Mouse (Mus musculus): ENCODE measurements at regions not wholly inside any gene's neighbourhood (a gene's known extent, or its start where the extent isn't known, plus 50 kb on each side); places are given as distances from the start of the nearest gene placed in this dataset.
A peak's percentile ranks its signal among the peaks of the same experiment; 100 is the strongest.

- Histone ChIP-seq H3K9ac (ENCODE audit: low read depth, low read length) (no peak overlapping the region), H3K27me3 (ENCODE audit: control insufficient read depth, insufficient read depth, low read length) (no peaks in the 10 kb centered on the region), H3K27ac (ENCODE audit: low read depth, low read length) (no peak overlapping the region), H3K36me3 (ENCODE audit: control insufficient read depth, insufficient read depth, low read length) (no peaks in the 10 kb centered on the region), H3K4me1 (ENCODE audit: control insufficient read depth, insufficient read depth, low read length) (peaks cover 8% of the 10 kb centered on the region; the same call in 1 of the 2 replicates), H3K4me3 (ENCODE audit: low read depth, low read length) (no peak overlapping the region), H3K9me3 (replicated peaks; ENCODE audit: control insufficient read depth, low read length) (no peaks in the 10 kb centered on the region), H3K4me2 (no peak overlapping the region)
- ATAC-seq (replicated peaks; ENCODE audit: insufficient number of reproducible peaks, low FRiP score, low TSS enrichment): no peak
- 78% methylated on average over 6 of the region's 6 CpGs for WGBS (ENCODE audit: insufficient replicate concordance)
Measured at GRCm38 (mm10) chr15:59807723-59808122, 208.7 kb downstream of the 4933412E24Rik start.

GRCm38 (mm10) chr15:59805771-59806170 lies 210.6 kb downstream of the 4933412E24Rik start:
- Histone ChIP-seq H3K9ac (ENCODE audit: low read depth, low read length) (no peak overlapping the region), H3K36me3 (ENCODE audit: control insufficient read depth, insufficient read depth, low read length) (no peaks in the 10 kb centered on the region), H3K4me1 (ENCODE audit: control insufficient read depth, insufficient read depth, low read length) (no peaks in the 10 kb centered on the region), H3K4me2 (no peak overlapping the region), H3K9me3 (replicated peaks; ENCODE audit: control insufficient read depth, low read length) (no peaks in the 10 kb centered on the region), H3K4me3 (ENCODE audit: low read depth, low read length) (no peak overlapping the region), H3K27ac (ENCODE audit: low read depth, low read length) (no peak overlapping the region), H3K27me3 (ENCODE audit: control insufficient read depth, insufficient read depth, low read length) (no peaks in the 10 kb centered on the region)
- 90% methylated on average over 2 of the region's 2 CpGs for WGBS (ENCODE audit: insufficient replicate concordance)
- ATAC-seq (replicated peaks; ENCODE audit: insufficient number of reproducible peaks, low FRiP score, low TSS enrichment): no peak

- Histone ChIP-seq H3K9ac (ENCODE audit: low read depth, low read length) (no peak overlapping the region), H3K36me3 (ENCODE audit: control insufficient read depth, insufficient read depth, low read length) (no peaks in the 10 kb centered on the region), H3K4me3 (ENCODE audit: low read depth, low read length) (no peak overlapping the region), H3K4me1 (ENCODE audit: control insufficient read depth, insufficient read depth, low read length) (no peaks in the 10 kb centered on the region), H3K27ac (ENCODE audit: low read depth, low read length) (no peak overlapping the region), H3K27me3 (ENCODE audit: control insufficient read depth, insufficient read depth, low read length) (no peaks in the 10 kb centered on the region), H3K9me3 (replicated peaks; ENCODE audit: control insufficient read depth, low read length) (no peaks in the 10 kb centered on the region), H3K4me2 (no peak overlapping the region)
- WGBS (ENCODE audit: insufficient replicate concordance): 85% methylated on average over 2 of the region's 2 CpGs
- no peak for ATAC-seq (replicated peaks; ENCODE audit: insufficient number of reproducible peaks, low FRiP score, low TSS enrichment)
Measured at GRCm38 (mm10) chr15:59804821-59805220, 211.6 kb downstream of the 4933412E24Rik start.

DNA sequence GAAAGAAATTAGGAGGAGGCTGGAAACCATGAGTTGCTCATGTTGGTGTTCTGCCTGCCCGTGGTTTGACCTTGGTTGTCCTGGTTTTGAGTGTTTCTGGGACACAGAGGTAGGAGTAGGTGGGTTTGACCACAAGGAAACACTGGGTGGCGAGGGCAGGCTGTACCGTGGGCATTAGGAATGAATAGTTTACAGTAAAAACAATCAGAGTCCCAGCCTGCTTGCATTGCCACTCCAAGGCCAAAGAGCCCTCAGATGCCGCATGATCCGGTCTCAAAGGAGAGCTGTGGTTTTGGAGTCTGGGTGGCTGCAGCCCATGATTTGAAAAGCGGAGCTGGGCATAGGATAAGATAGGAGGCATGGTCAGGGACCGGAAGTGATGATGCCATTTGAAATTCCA lies 212.0 kb downstream of the 4933412E24Rik start:
- Histone ChIP-seq H3K4me1 (ENCODE audit: control insufficient read depth, insufficient read depth, low read length) (no peaks in the 10 kb centered on the region), H3K9me3 (replicated peaks; ENCODE audit: control insufficient read depth, low read length) (no peaks in the 10 kb centered on the region), H3K9ac (ENCODE audit: low read depth, low read length) (no peak overlapping the region), H3K27me3 (ENCODE audit: control insufficient read depth, insufficient read depth, low read length) (no peaks in the 10 kb centered on the region), H3K36me3 (ENCODE audit: control insufficient read depth, insufficient read depth, low read length) (no peaks in the 10 kb centered on the region), H3K4me2 (no peak overlapping the region), H3K27ac (ENCODE audit: low read depth, low read length) (no peak overlapping the region), H3K4me3 (ENCODE audit: low read depth, low read length) (no peak overlapping the region)
- ATAC-seq (replicated peaks; ENCODE audit: insufficient number of reproducible peaks, low FRiP score, low TSS enrichment): no peak
- 80% methylated on average over 7 of the region's 7 CpGs for WGBS (ENCODE audit: insufficient replicate concordance)

- Histone ChIP-seq H3K4me2 (no peak overlapping the region), H3K27me3 (ENCODE audit: control insufficient read depth, insufficient read depth, low read length) (no peaks in the 10 kb centered on the region), H3K9ac (ENCODE audit: low read depth, low read length) (no peak overlapping the region), H3K4me3 (ENCODE audit: low read depth, low read length) (no peak overlapping the region), H3K4me1 (ENCODE audit: control insufficient read depth, insufficient read depth, low read length) (peaks cover 2% of the 10 kb centered on the region; the same call in 1 of the 2 replicates), H3K9me3 (replicated peaks; ENCODE audit: control insufficient read depth, low read length) (no peaks in the 10 kb centered on the region), H3K36me3 (ENCODE audit: control insufficient read depth, insufficient read depth, low read length) (no peaks in the 10 kb centered on the region), H3K27ac (ENCODE audit: low read depth, low read length) (no peak overlapping the region)
- 78% methylated on average over 6 of the region's 7 CpGs for WGBS (ENCODE audit: insufficient replicate concordance)
- no peak for ATAC-seq (replicated peaks; ENCODE audit: insufficient number of reproducible peaks, low FRiP score, low TSS enrichment)
Measured at GRCm38 (mm10) chr15:59802276-59802675, 214.1 kb downstream of the 4933412E24Rik start.

GRCm38 (mm10) chr15:59799124-59799815 lies 217.1 kb downstream of the 4933412E24Rik start:
- Histone ChIP-seq H3K9ac (ENCODE audit: low read depth, low read length) (no peak overlapping the region), H3K4me1 (ENCODE audit: control insufficient read depth, insufficient read depth, low read length) (peaks cover 17% of the 10 kb centered on the region), H3K4me2 (no peak overlapping the region), H3K27me3 (ENCODE audit: control insufficient read depth, insufficient read depth, low read length) (no peaks in the 10 kb centered on the region), H3K36me3 (ENCODE audit: control insufficient read depth, insufficient read depth, low read length) (no peaks in the 10 kb centered on the region), H3K27ac (ENCODE audit: low read depth, low read length) (no peak overlapping the region), H3K9me3 (replicated peaks; ENCODE audit: control insufficient read depth, low read length) (no peaks in the 10 kb centered on the region), H3K4me3 (ENCODE audit: low read depth, low read length) (no peak overlapping the region)
- ATAC-seq (replicated peaks; ENCODE audit: insufficient number of reproducible peaks, low FRiP score, low TSS enrichment): no peak
- 92% methylated on average over 3 of the region's 3 CpGs for WGBS (ENCODE audit: insufficient replicate concordance)

DNA sequence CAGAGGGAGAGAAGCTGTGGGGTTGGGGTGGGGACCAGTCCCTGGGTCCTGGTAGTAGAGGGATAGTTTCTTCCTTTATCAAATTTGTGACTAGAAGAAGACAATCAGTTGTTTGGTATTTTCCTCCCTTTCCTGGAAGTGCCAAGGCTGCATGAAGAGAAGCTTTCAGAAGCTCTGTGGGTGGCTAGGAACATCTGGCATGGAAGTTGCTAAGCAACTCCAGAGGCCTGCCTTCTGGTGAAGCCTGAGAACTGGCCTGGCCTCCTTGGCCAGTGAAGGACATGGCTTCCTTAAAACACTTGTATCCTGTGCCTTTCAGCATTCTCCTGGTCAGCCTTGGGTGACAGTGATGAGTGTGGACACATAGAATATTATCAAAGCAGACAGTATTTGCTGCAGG lies 217.9 kb downstream of the 4933412E24Rik start:
- no peak overlapping the region for H3K4me2 ChIP-seq
- H3K9me3 ChIP-seq (replicated peaks; ENCODE audit: control insufficient read depth, low read length): no peaks in the 10 kb centered on the region
- ATAC-seq (replicated peaks; ENCODE audit: insufficient number of reproducible peaks, low FRiP score, low TSS enrichment): no peak
- no peak overlapping the region for H3K9ac ChIP-seq (ENCODE audit: low read depth, low read length)
- H3K4me3 ChIP-seq (ENCODE audit: low read depth, low read length): no peak overlapping the region
- H3K27ac ChIP-seq (ENCODE audit: low read depth, low read length): no peak overlapping the region
- H3K36me3 ChIP-seq (ENCODE audit: control insufficient read depth, insufficient read depth, low read length): no peaks in the 10 kb centered on the region
- H3K27me3 ChIP-seq (ENCODE audit: control insufficient read depth, insufficient read depth, low read length): no peaks in the 10 kb centered on the region
- peaks cover 17% of the 10 kb centered on the region for H3K4me1 ChIP-seq (ENCODE audit: control insufficient read depth, insufficient read depth, low read length)

DNA sequence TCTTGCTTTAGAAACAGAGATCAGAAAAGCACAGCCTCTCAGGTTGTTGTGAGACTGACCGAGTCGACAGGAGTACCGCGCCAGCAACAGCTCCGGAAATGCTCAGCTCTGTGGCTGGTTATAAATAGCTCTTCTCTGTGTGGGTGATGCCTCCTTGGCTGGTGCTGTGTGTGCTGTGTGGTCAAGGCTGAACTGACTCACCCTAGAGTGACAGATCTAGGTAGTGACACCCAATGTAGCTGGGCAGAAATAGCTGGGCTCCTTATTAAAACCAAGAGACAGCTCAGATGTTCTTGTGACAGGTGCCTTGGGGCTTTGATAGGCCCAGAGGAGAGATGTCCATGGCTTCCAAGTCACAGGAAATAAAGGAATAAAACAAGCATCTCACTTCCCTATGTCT lies 220.7 kb downstream of the 4933412E24Rik start:
- Histone ChIP-seq H3K9ac (ENCODE audit: low read depth, low read length) (no peak overlapping the region), H3K9me3 (replicated peaks; ENCODE audit: control insufficient read depth, low read length) (no peaks in the 10 kb centered on the region), H3K4me1 (ENCODE audit: control insufficient read depth, insufficient read depth, low read length) (peaks cover 17% of the 10 kb centered on the region), H3K27ac (ENCODE audit: low read depth, low read length) (peak overlapping the region; percentile 18; the same call in 1 of the 2 replicates), H3K27me3 (ENCODE audit: control insufficient read depth, insufficient read depth, low read length) (no peaks in the 10 kb centered on the region), H3K4me2 (no peak overlapping the region), H3K4me3 (ENCODE audit: low read depth, low read length) (no peak overlapping the region), H3K36me3 (ENCODE audit: control insufficient read depth, insufficient read depth, low read length) (no peaks in the 10 kb centered on the region)
- peak; percentile 65; the same call in 1 of the 2 replicates for ATAC-seq (replicated peaks; ENCODE audit: insufficient number of reproducible peaks, low FRiP score, low TSS enrichment)
- WGBS (ENCODE audit: insufficient replicate concordance): 41% methylated on average over 5 of the region's 5 CpGs

DNA sequence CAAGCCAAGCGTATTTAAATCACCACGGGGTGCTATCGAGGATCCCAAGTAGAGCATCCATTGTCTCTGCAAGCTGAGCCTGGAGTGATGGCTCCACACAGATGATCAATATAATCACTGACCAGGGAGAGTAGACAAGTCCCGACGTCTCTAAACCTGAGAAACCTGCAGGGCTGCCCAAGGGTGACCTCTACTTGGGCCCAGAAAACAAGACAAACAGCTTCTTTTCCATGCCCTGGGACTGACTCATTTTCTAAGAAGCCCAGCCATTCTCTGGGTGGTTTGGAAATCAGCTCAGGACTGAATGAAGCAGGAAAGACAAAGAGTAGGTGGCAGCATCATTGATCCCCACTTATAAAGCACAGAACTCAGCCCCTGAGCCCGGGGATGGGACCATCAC lies 221.5 kb downstream of the 4933412E24Rik start:
- no peaks in the 10 kb centered on the region for H3K27me3 ChIP-seq (ENCODE audit: control insufficient read depth, insufficient read depth, low read length)
- H3K4me2 ChIP-seq: no peak overlapping the region
- H3K9ac ChIP-seq (ENCODE audit: low read depth, low read length): no peak overlapping the region
- no peaks in the 10 kb centered on the region for H3K9me3 ChIP-seq (replicated peaks; ENCODE audit: control insufficient read depth, low read length)
- peaks cover 17% of the 10 kb centered on the region for H3K4me1 ChIP-seq (ENCODE audit: control insufficient read depth, insufficient read depth, low read length)
- H3K4me3 ChIP-seq (ENCODE audit: low read depth, low read length): no peak overlapping the region
- H3K36me3 ChIP-seq (ENCODE audit: control insufficient read depth, insufficient read depth, low read length): no peaks in the 10 kb centered on the region
- H3K27ac ChIP-seq (ENCODE audit: low read depth, low read length): no peak overlapping the region; the same call in 1 of the 2 replicates
- 88% methylated on average over 6 of the region's 6 CpGs for WGBS (ENCODE audit: insufficient replicate concordance)
- no peak for ATAC-seq (replicated peaks; ENCODE audit: insufficient number of reproducible peaks, low FRiP score, low TSS enrichment)
